Mouse (Mus musculus) limb, embryonic 11.5 days (tissue): ENCODE data around the gene Ip6k3. TPM values are rescaled to one million over a fixed set of nuclear protein-coding genes. Genes with fewer than 3 reads are reported as not detected.

Source experiments
- ATAC-seq: fragments of 200-750 bp; cut with Nextera tagmentation; 2 replicates; pipeline ENCODE4 v1.8.0; 2017; ENCODE audit warnings: low read depth; ENCODE audit not compliant: insufficient number of reproducible peaks, low FRiP score, low TSS enrichment
- DNase-seq: peaks from one replicate; pipeline ENCODE4 v3.0.0-alpha.2; 2015; ENCODE audit warnings: low spot score
- H3K27ac ChIP-seq: fragments of 300-500 bp; sonication (generic); replicated peaks from 2 replicates; pipeline ENCODE4 v1.5.1; 2014; ENCODE audit warnings: low read depth, mild to moderate bottlenecking, low read length
- H3K27me3 ChIP-seq: fragments of 300-500 bp; sonication (generic); 2 replicates; pipeline ENCODE4 v1.6.1; 2014; ENCODE audit warnings: mild to moderate bottlenecking, low read length, mixed read lengths; ENCODE audit not compliant: control insufficient read depth, insufficient read depth
- H3K36me3 ChIP-seq: fragments of 300-500 bp; sonication (generic); 2 replicates; pipeline ENCODE4 v1.6.1; 2014; ENCODE audit warnings: mild to moderate bottlenecking, low read length, moderate library complexity, mixed read lengths; ENCODE audit not compliant: control insufficient read depth, insufficient read depth
- H3K4me1 ChIP-seq: fragments of 300-500 bp; sonication (generic); 2 replicates; pipeline ENCODE4 v1.6.1; 2014; ENCODE audit warnings: low read length, mixed read lengths; ENCODE audit not compliant: control insufficient read depth, insufficient read depth
- H3K4me2 ChIP-seq: fragments of 300-500 bp; sonication (generic); 2 replicates; pipeline ENCODE4 v1.6.1; 2014; ENCODE audit warnings: low read depth, mild to moderate bottlenecking, moderate library complexity; ENCODE audit not compliant: severe bottlenecking
- H3K4me3 ChIP-seq: fragments of 300-500 bp; sonication (generic); 2 replicates; pipeline ENCODE4 v1.5.1; 2014; ENCODE audit warnings: low read depth, low read length
- H3K9ac ChIP-seq: fragments of 300-500 bp; sonication (generic); 2 replicates; pipeline ENCODE4 v1.6.1; 2014; ENCODE audit warnings: mild to moderate bottlenecking, low read length
- H3K9me3 ChIP-seq: fragments of 300-500 bp; sonication (generic); 2 replicates; pipeline ENCODE4 v1.6.1; 2016; ENCODE audit warnings: low read length; ENCODE audit not compliant: control insufficient read depth
- WGBS: fragments of 180-500 bp; shearing (Covaris S2); extraction: QIAGEN DNeasy Blood & Tissue Kit; methylation state at CpG from one replicate; pipeline ENCODE4 v1.1.7; 2014; 5-methylcytosine and 5-hydroxymethylcytosine counted together
- polyA plus RNA-seq: library from polyadenylated mRNA; unstranded; fragments of >200 nt; fragmentation: Nextera tagmentation; extraction: Ambion mirVana; gene quantifications from 2 replicates; pipeline ENCODE4 v1.2.1, GENCODE M21; 2014

Gene Ip6k3
- polyA plus RNA-seq, 1 experiment from 2014 or later: 0.13 TPM

DNA sequence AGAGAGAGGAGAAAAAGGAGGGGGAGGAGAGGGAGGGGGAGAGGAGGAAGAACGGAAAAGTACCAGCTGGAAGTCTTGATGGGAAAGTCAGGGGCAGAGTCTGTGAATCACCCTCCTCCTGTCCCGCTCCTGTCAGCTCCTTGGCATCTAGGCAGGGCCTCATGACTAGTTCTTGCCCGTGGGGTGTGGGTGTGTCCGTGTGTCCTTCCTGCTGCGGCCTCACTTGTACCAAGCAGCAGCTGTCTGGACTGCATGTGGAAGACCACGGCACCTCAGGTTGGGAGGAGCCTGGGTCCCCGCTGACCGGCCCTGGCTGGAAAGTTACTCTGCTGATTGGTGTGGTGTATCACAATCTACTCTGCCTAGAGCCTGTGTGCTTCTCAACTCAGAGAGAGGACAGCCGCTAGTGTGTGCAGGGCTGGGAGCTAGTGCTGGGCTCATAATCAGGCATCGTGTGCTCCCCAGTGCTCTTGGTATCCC is 25.6 kb downstream of the Ip6k3 start:
- Histone ChIP-seq H3K9ac (no peak overlapping the region), H3K4me2 (no peak overlapping the region), H3K27ac (no peak overlapping the region), H3K9me3 (no peaks in the 10 kb centered on the region), H3K27me3 (no peaks in the 10 kb centered on the region), H3K4me1 (peaks cover 15% of the 10 kb centered on the region), H3K4me3 (no peak overlapping the region), H3K36me3 (no peaks in the 10 kb centered on the region)
- ATAC-seq: no peak; the same call in 1 of the 2 replicates
- DNase-seq: no peak
- 56% methylated on average over 10 of the region's 10 CpGs for WGBS

DNA sequence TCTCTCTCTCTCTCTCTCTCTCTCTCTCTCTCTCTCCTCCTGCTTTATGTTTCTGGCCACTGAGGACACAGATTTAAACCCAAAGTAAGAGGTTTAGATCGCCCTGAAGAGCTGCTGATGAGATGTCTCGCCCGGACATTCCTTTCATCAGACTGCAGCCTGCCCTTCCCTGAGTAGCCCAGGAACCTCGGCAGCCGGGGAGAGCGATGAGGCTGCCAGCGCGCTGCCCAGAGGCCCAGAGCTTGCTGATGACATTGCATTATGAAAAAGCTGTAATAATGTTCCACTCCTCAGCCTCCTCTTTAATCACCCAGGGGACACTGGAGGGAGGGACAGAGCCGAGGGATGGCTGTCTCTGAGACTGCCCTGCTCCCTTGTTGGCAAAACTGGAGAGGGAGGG is 27.3 kb downstream of the Ip6k3 start:
- WGBS: 65% methylated on average over 9 of the region's 9 CpGs
- Histone ChIP-seq H3K36me3 (no peaks in the 10 kb centered on the region), H3K27ac (no peak overlapping the region), H3K9ac (no peak overlapping the region), H3K27me3 (no peaks in the 10 kb centered on the region), H3K4me1 (peaks cover 4% of the 10 kb centered on the region; the same call in 1 of the 2 replicates), H3K4me3 (no peak overlapping the region), H3K4me2 (no peak overlapping the region), H3K9me3 (no peaks in the 10 kb centered on the region)
- no peak for ATAC-seq
- DNase-seq: no peak

DNA sequence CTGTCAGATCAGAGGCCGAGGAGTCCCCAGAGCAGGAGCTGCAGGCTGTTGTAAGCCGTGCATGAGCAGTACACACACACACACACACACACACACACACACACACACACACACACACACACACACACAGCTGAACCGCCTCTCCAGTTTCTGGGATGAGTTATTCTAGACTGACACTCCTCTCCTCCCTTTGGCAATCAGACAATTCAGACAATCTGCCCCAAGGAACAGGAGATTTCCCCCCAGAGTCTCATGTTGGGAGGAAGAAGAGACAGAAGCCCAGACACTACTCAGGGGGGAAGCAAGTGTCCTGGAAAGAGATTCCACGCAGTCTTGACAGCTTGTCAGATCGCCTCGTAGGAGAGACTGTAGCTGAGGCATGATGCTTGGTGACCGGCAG is 28.3 kb downstream of the Ip6k3 start:
- no peak overlapping the region for H3K4me3 ChIP-seq
- peaks cover 4% of the 10 kb centered on the region; the same call in 1 of the 2 replicates for H3K4me1 ChIP-seq
- ATAC-seq: no peak
- no peak overlapping the region for H3K9ac ChIP-seq
- no peak overlapping the region for H3K4me2 ChIP-seq
- no peak for DNase-seq
- no peaks in the 10 kb centered on the region for H3K27me3 ChIP-seq
- H3K36me3 ChIP-seq: no peaks in the 10 kb centered on the region
- 65% methylated on average over 7 of the region's 7 CpGs for WGBS
- H3K9me3 ChIP-seq: no peaks in the 10 kb centered on the region
- no peak overlapping the region for H3K27ac ChIP-seq

DNA sequence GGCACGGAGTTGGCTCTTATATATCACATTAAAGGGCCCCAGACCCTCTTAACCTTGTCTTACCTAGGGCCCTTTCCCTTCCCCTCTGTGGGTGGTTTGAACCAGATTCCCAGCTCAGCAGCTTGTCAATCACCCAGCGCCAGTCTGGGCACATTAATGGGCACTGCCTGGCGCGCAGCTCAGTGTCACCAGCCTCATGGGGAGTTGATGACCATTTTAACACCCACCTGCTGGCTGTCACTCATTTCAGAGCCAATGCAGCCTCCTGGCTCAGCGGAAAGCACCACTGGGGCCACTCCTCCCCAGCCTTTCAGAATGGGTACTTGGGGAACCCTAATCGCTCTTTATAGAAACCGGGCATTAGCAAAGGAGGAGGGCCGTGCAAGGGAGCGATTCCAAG is 29.2 kb downstream of the Ip6k3 start:
- H3K9me3 ChIP-seq: no peaks in the 10 kb centered on the region
- H3K4me1 ChIP-seq: peaks cover 5% of the 10 kb centered on the region
- ATAC-seq (no peak), DNase-seq (no peak)
- no peak overlapping the region for H3K4me2 ChIP-seq
- 69% methylated on average over 9 of the region's 9 CpGs for WGBS
- H3K27me3 ChIP-seq: no peaks in the 10 kb centered on the region
- no peaks in the 10 kb centered on the region for H3K36me3 ChIP-seq
- no peak overlapping the region for H3K4me3 ChIP-seq
- no peak overlapping the region for H3K27ac ChIP-seq
- H3K9ac ChIP-seq: no peak overlapping the region

DNA sequence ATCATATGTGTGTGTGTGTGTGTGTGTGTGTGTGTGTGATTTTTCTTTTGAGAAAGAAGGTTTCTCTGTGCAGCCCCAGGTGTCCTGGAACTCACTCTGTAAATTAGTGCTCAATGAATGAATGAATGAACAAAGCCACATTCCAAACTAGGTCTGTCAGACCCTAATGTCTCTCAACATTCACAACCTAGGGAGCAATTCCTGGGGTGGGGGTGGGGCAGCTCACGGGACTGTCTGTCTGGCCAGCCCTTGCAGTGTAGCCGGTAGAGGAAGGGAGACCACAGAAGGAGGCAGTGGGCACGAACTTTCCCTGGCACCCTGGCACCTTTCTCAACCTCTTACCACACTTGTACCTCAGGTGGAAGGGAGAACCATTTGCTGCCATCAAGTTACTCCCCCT is 32.9 kb downstream of the Ip6k3 start:
- Histone ChIP-seq H3K9me3 (no peaks in the 10 kb centered on the region), H3K4me3 (no peak overlapping the region), H3K27ac (no peak overlapping the region), H3K4me1 (peaks cover 28% of the 10 kb centered on the region), H3K27me3 (no peaks in the 10 kb centered on the region), H3K36me3 (no peaks in the 10 kb centered on the region; the same call in 1 of the 2 replicates), H3K9ac (no peak overlapping the region), H3K4me2 (no peak overlapping the region)
- no peak for ATAC-seq
- WGBS: 23% methylated on average over 3 of the region's 3 CpGs
- no peak for DNase-seq

DNA sequence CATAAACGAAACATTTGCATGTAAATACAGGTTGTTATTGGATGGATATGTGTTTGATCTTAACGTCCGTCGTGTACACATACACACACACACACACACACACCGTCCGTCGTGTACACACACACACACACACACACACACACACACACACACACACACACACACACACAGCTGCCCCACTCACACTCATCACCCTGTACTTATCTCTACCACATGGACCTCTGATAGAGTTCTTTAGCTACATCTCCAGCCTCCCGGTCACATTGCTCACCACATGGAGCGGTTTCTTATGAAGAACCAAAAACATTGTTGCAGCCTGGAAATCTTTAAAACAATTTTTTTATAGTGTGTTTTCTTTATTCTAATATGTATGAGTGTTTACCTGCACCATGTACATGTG is 33.4 kb downstream of the Ip6k3 start:
- H3K36me3 ChIP-seq: no peaks in the 10 kb centered on the region; the same call in 1 of the 2 replicates
- peaks cover 33% of the 10 kb centered on the region for H3K4me1 ChIP-seq
- H3K4me2 ChIP-seq: peak overlapping the region; percentile 48; the same call in 1 of the 2 replicates
- no peaks in the 10 kb centered on the region for H3K9me3 ChIP-seq
- ATAC-seq: peak; percentile 4; the same call in 1 of the 2 replicates
- no peak overlapping the region for H3K27ac ChIP-seq
- H3K9ac ChIP-seq: no peak overlapping the region
- H3K27me3 ChIP-seq: no peaks in the 10 kb centered on the region
- WGBS: 46% methylated on average over 9 of the region's 9 CpGs
- no peak for DNase-seq
- peak overlapping the region; percentile 74 for H3K4me3 ChIP-seq

DNA sequence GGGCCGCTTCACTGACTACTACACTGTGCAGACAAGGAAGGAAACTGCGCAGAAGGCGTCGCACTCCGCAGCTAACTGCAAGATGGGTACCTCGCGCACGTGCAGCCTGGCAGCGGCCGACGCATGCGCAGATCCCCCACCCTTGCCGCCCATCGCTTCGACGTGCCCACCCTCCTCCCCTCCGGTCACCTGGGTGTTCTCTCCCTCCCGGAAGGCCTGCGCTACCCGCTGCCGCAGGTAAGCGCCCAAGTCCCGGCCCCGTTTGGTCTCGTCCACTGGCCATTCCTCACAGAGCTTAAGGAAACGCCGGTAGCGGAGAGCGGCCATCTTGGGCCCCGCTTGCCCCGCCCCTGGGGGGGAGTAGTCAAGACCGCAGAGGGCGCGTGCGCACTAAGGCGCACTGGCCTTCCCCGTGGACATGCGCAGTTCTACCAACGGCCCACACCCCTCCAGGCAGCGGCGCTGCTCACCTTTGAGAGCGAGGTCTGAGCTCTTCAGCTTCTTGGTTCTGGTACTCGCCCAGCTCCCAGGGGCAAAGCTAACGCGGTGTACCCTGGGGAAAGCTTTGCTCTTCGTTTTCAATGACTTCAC is 33.9 kb downstream of the Ip6k3 start, which contains the start of gene Uqcc2:
Uqcc2 (minus strand) TSS at position 366 of the 591 bp plus-strand sequence.
- ATAC-seq (peak; percentile 83), DNase-seq (peak; percentile 98)
- peaks cover 33% of the 10 kb centered on the region for H3K4me1 ChIP-seq
- no peaks in the 10 kb centered on the region for H3K27me3 ChIP-seq
- H3K4me2 ChIP-seq: peak within 1 kb of the TSS; percentile 48
- no peaks in the 10 kb centered on the region for H3K9me3 ChIP-seq
- H3K4me3 ChIP-seq: peak within 1 kb of the TSS; percentile 74
- peak within 1 kb of the TSS; percentile 56; the same call in 1 of the 2 replicates for H3K27ac ChIP-seq
- H3K36me3 ChIP-seq: no peaks in the 10 kb centered on the region; the same call in 1 of the 2 replicates
- H3K9ac ChIP-seq: peak within 1 kb of the TSS; percentile 79
- under 1% methylated on average over 45 of the region's 46 CpGs for WGBS

DNA sequence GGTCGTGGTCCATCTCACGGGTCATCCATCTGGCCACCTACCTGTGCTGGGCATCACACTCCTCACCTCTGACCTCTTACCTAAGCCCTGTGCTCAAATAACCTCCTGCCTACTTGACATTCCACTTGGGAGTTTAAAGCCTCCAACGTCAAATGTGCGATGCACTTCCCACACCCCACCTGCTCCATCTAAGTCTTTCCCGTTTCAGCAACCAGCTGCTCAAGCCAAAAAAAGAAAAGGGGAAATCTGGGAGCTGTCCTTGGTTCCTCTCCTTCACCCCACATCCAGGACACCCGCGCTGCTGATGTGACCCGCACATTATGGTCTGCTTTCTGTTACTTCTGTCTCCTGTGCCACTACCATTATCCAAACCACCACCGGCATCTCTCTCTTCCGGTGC is 35.4 kb downstream of the Ip6k3 start:
- H3K36me3 ChIP-seq: no peaks in the 10 kb centered on the region; the same call in 1 of the 2 replicates
- WGBS: 93% methylated on average over 10 of the region's 10 CpGs
- H3K4me1 ChIP-seq: peaks cover 33% of the 10 kb centered on the region
- no peak overlapping the region for H3K27ac ChIP-seq
- H3K4me2 ChIP-seq: no peak overlapping the region
- ATAC-seq: no peak
- H3K9ac ChIP-seq: no peak overlapping the region
- H3K4me3 ChIP-seq: no peak overlapping the region
- no peaks in the 10 kb centered on the region for H3K27me3 ChIP-seq
- no peak for DNase-seq
- H3K9me3 ChIP-seq: no peaks in the 10 kb centered on the region
